Mouse (Mus musculus): ENCODE data around the gene Glb1. TPM values are rescaled to one million over a fixed set of nuclear protein-coding genes. Genes with fewer than 3 reads are reported as not detected.

The Glb1 gene
- 27.2 and 28.4 TPM in 2 replicates for polyA plus RNA-seq (2012; rRNA removed)

GRCm38 (mm10) chr9:114400949-114401684 lies at the start of gene Glb1, which contains the start of gene Tmppe:
Gene Glb1 (plus strand): TSS chr9:114401076.
Gene Tmppe (plus strand): TSS chr9:114401105.

GRCm38 (mm10) chr9:114389905-114390748 lies 10.7 kb upstream of the Glb1 start, which contains the start of gene Crtap:
Gene Crtap (minus strand): TSS chr9:114390675.

GRCm38 (mm10) chr9:114504816-114505215 lies 103.9 kb downstream of the Glb1 start, which contains the start of gene Ccr4:
Gene Ccr4 (minus strand): TSS chr9:114504916.

GRCm38 (mm10) chr9:114515364-114515763 lies 114.5 kb downstream of the Glb1 start, which contains the start of gene C130032M10Rik:
Gene C130032M10Rik (plus strand): TSS chr9:114515697.

Other genes starting within 250 kb of the Glb1 start
- gene Bcl2a1c, start 70.9 kb upstream of the Glb1 start, polyA plus RNA-seq (2012; rRNA removed), result not detected in 2 replicates
- gene Crtap, start 10.4 kb upstream of the Glb1 start, polyA plus RNA-seq (2012; rRNA removed), result 23.2 and 33.6 TPM in 2 replicates
- 3.6 and 3.9 TPM in 2 replicates for gene Tmppe, start within 50 bp of the Glb1 start, polyA plus RNA-seq (2012; rRNA removed)
- gene Ccr4, start 103.8 kb downstream of the Glb1 start, polyA plus RNA-seq (2012; rRNA removed), result not detected in 2 replicates
- gene C130032M10Rik, start 114.6 kb downstream of the Glb1 start, polyA plus RNA-seq (2012; rRNA removed), result not detected in 2 replicates
- gene Trim71, start 163.3 kb downstream of the Glb1 start, polyA plus RNA-seq (2012; rRNA removed), result 0.08 TPM in 2 replicates
- 70.1 and 70.4 TPM in 2 replicates for gene Cnot10, start 239.1 kb downstream of the Glb1 start, polyA plus RNA-seq (2012; rRNA removed)